Mouse (Mus musculus) hindbrain, embryonic 14.5 days (tissue): ENCODE results near the gene Kcnn3. TPM values are rescaled to one million over a fixed set of nuclear protein-coding genes. Genes with fewer than 3 reads are reported as not detected.

Experiments
- ATAC-seq: fragments of 200-750 bp; cut with Nextera tagmentation; 2 replicates; pipeline ENCODE4 v1.8.0; 2017; ENCODE audit warnings: moderate number of reproducible peaks, mild to moderate bottlenecking, moderate TSS enrichment, moderate library complexity; ENCODE audit not compliant: low FRiP score
- DNase-seq: peaks from one replicate; pipeline ENCODE4 v3.0.0-alpha.2; 2015; ENCODE audit warnings: low spot score
- H3K27ac ChIP-seq: fragments of 300-500 bp; sonication (generic); 2 replicates; pipeline ENCODE4 v1.5.1; 2014; ENCODE audit warnings: mild to moderate bottlenecking, moderate library complexity
- H3K27me3 ChIP-seq: fragments of 300-500 bp; sonication (generic); 2 replicates; pipeline ENCODE4 v1.6.1; 2014; ENCODE audit warnings: mild to moderate bottlenecking, low read length, mixed read lengths; ENCODE audit not compliant: control insufficient read depth, insufficient read depth
- H3K36me3 ChIP-seq: fragments of 300-500 bp; sonication (generic); replicated peaks from 2 replicates; pipeline ENCODE4 v1.6.1; 2014; ENCODE audit not compliant: control insufficient read depth, insufficient read depth
- H3K4me1 ChIP-seq: fragments of 300-500 bp; sonication (generic); replicated peaks from 2 replicates; pipeline ENCODE4 v1.6.1; 2014; ENCODE audit warnings: antibody characterized with exemption, low read length, mixed read lengths; ENCODE audit not compliant: control insufficient read depth, insufficient read depth
- H3K4me2 ChIP-seq: fragments of 300-500 bp; sonication (generic); replicated peaks from 2 replicates; pipeline ENCODE4 v1.6.1; 2014; ENCODE audit warnings: mild to moderate bottlenecking, moderate library complexity
- H3K4me3 ChIP-seq: fragments of 300-500 bp; sonication (generic); replicated peaks from 2 replicates; pipeline ENCODE4 v1.5.1; 2014; ENCODE audit warnings: mild to moderate bottlenecking, low read length
- H3K9ac ChIP-seq: fragments of 300-500 bp; sonication (generic); 2 replicates; pipeline ENCODE4 v1.6.1; 2014
- H3K9me3 ChIP-seq: fragments of 300-500 bp; sonication (generic); 2 replicates; pipeline ENCODE4 v1.6.1; 2016; ENCODE audit warnings: low read length; ENCODE audit not compliant: control insufficient read depth
- WGBS: fragments of 180-500 bp; shearing (Covaris S2); extraction: QIAGEN DNeasy Blood & Tissue Kit; methylation state at CpG from one replicate; pipeline ENCODE4 v1.1.7; 2014; 5-methylcytosine and 5-hydroxymethylcytosine counted together
- polyA plus RNA-seq: library from polyadenylated mRNA; unstranded; fragments of >200 nt; fragmentation: Nextera tagmentation; extraction: Ambion mirVana; gene quantifications from 2 replicates; pipeline ENCODE4 v1.2.1, GENCODE M21; 2014

Gene Kcnn3
- polyA plus RNA-seq, 1 experiment from 2014 or later: 7.3 TPM

GRCm38 (mm10) chr3:89553432-89553831 lies 33.5 kb downstream of the Kcnn3 start:
- H3K4me3 ChIP-seq: no peak overlapping the region
- WGBS: 84% methylated on average over 8 of the region's 8 CpGs
- no peak overlapping the region for H3K4me2 ChIP-seq
- H3K9me3 ChIP-seq: 0 out of 2 replicates have a peak, but pooled peaks cover 3% of the 10 kb centered on the region
- no peaks in the 10 kb centered on the region for H3K27me3 ChIP-seq
- H3K9ac ChIP-seq: no peak overlapping the region
- H3K27ac ChIP-seq: no peak overlapping the region
- no peaks in the 10 kb centered on the region for H3K36me3 ChIP-seq
- DNase-seq: no peak
- H3K4me1 ChIP-seq: peaks cover 2% of the 10 kb centered on the region; the same call in 1 of the 2 replicates
- ATAC-seq: no peak

GRCm38 (mm10) chr3:89553946-89554345 lies 34.0 kb downstream of the Kcnn3 start:
- Histone ChIP-seq H3K27ac (no peak overlapping the region), H3K27me3 (no peaks in the 10 kb centered on the region), H3K4me2 (no peak overlapping the region), H3K4me3 (no peak overlapping the region), H3K4me1 (peaks cover 7% of the 10 kb centered on the region), H3K9me3 (0 out of 2 replicates have a peak, but pooled peaks cover 3% of the 10 kb centered on the region), H3K9ac (no peak overlapping the region), H3K36me3 (no peaks in the 10 kb centered on the region)
- 79% methylated on average over 4 of the region's 4 CpGs for WGBS
- ATAC-seq: no peak
- no peak for DNase-seq

- no peak overlapping the region for H3K27ac ChIP-seq
- DNase-seq (no peak), ATAC-seq (no peak)
- H3K27me3 ChIP-seq: no peaks in the 10 kb centered on the region
- no peak overlapping the region for H3K9ac ChIP-seq
- H3K4me3 ChIP-seq: no peak overlapping the region
- WGBS: 92% methylated on average over 2 of the region's 2 CpGs
- no peaks in the 10 kb centered on the region for H3K36me3 ChIP-seq
- H3K4me2 ChIP-seq: no peak overlapping the region
- H3K9me3 ChIP-seq: 0 out of 2 replicates have a peak, but pooled peaks cover 3% of the 10 kb centered on the region
- H3K4me1 ChIP-seq: peaks cover 14% of the 10 kb centered on the region
Measured at GRCm38 (mm10) chr3:89554587-89554986, 34.6 kb downstream of the Kcnn3 start.

- Histone ChIP-seq H3K27ac (no peak overlapping the region), H3K36me3 (no peaks in the 10 kb centered on the region), H3K27me3 (no peaks in the 10 kb centered on the region), H3K9ac (no peak overlapping the region), H3K4me3 (no peak overlapping the region), H3K4me2 (no peak overlapping the region), H3K4me1 (peaks cover 17% of the 10 kb centered on the region), H3K9me3 (0 out of 2 replicates have a peak, but pooled peaks cover 3% of the 10 kb centered on the region)
- DNase-seq: no peak
- ATAC-seq: no peak
- WGBS: 71% methylated on average over 5 of the region's 5 CpGs
Measured at GRCm38 (mm10) chr3:89557811-89558210, 37.8 kb downstream of the Kcnn3 start.

GRCm38 (mm10) chr3:89558972-89559910 lies 39.3 kb downstream of the Kcnn3 start:
- peak overlapping the region; percentile 81 for H3K27ac ChIP-seq
- no peak overlapping the region for H3K4me2 ChIP-seq
- ATAC-seq (peak; percentile 82), DNase-seq (peak; percentile 68)
- no peak overlapping the region for H3K4me3 ChIP-seq
- H3K4me1 ChIP-seq: peaks cover 17% of the 10 kb centered on the region
- H3K27me3 ChIP-seq: no peaks in the 10 kb centered on the region
- WGBS: 38% methylated on average over 15 of the region's 15 CpGs
- no peaks in the 10 kb centered on the region for H3K9me3 ChIP-seq
- H3K9ac ChIP-seq: no peak overlapping the region
- no peaks in the 10 kb centered on the region for H3K36me3 ChIP-seq

- H3K4me2 ChIP-seq: no peak overlapping the region
- no peaks in the 10 kb centered on the region for H3K9me3 ChIP-seq
- H3K36me3 ChIP-seq: no peaks in the 10 kb centered on the region
- H3K9ac ChIP-seq: no peak overlapping the region
- H3K27me3 ChIP-seq: no peaks in the 10 kb centered on the region
- 86% methylated on average over 6 of the region's 6 CpGs for WGBS
- H3K27ac ChIP-seq: no peak overlapping the region
- no peak for DNase-seq
- ATAC-seq: no peak
- peaks cover 17% of the 10 kb centered on the region for H3K4me1 ChIP-seq
- H3K4me3 ChIP-seq: no peak overlapping the region
Measured at GRCm38 (mm10) chr3:89561386-89561785, 41.4 kb downstream of the Kcnn3 start.

- H3K9ac ChIP-seq: no peak overlapping the region
- no peak overlapping the region for H3K4me3 ChIP-seq
- no peaks in the 10 kb centered on the region for H3K4me1 ChIP-seq
- no peak for DNase-seq
- no peaks in the 10 kb centered on the region for H3K9me3 ChIP-seq
- H3K4me2 ChIP-seq: no peak overlapping the region
- no peaks in the 10 kb centered on the region for H3K27me3 ChIP-seq
- H3K27ac ChIP-seq: no peak overlapping the region
- no peaks in the 10 kb centered on the region for H3K36me3 ChIP-seq
- no peak for ATAC-seq
- 93% methylated on average over 5 of the region's 5 CpGs for WGBS
Measured at GRCm38 (mm10) chr3:89565371-89565770, 45.4 kb downstream of the Kcnn3 start.

GRCm38 (mm10) chr3:89569058-89569457 lies 49.1 kb downstream of the Kcnn3 start:
- no peaks in the 10 kb centered on the region for H3K27me3 ChIP-seq
- H3K9me3 ChIP-seq: no peaks in the 10 kb centered on the region
- H3K36me3 ChIP-seq: no peaks in the 10 kb centered on the region
- DNase-seq (no peak), ATAC-seq (no peak)
- 92% methylated on average over 1 of the region's 1 CpGs for WGBS
- no peaks in the 10 kb centered on the region for H3K4me1 ChIP-seq
- H3K4me2 ChIP-seq: no peak overlapping the region
- no peak overlapping the region for H3K4me3 ChIP-seq
- no peak overlapping the region for H3K9ac ChIP-seq
- no peak overlapping the region for H3K27ac ChIP-seq

- DNase-seq: no peak
- Histone ChIP-seq H3K4me2 (no peak overlapping the region), H3K4me3 (no peak overlapping the region), H3K9me3 (no peaks in the 10 kb centered on the region), H3K4me1 (no peaks in the 10 kb centered on the region), H3K9ac (no peak overlapping the region), H3K36me3 (no peaks in the 10 kb centered on the region), H3K27me3 (no peaks in the 10 kb centered on the region), H3K27ac (no peak overlapping the region)
- WGBS: 50% methylated on average over 7 of the region's 7 CpGs
- no peak for ATAC-seq
Measured at GRCm38 (mm10) chr3:89569707-89570324, 49.9 kb downstream of the Kcnn3 start.
